ENCODE assay signal across 8 mouse cellular contexts in the genomic region with DNA sequence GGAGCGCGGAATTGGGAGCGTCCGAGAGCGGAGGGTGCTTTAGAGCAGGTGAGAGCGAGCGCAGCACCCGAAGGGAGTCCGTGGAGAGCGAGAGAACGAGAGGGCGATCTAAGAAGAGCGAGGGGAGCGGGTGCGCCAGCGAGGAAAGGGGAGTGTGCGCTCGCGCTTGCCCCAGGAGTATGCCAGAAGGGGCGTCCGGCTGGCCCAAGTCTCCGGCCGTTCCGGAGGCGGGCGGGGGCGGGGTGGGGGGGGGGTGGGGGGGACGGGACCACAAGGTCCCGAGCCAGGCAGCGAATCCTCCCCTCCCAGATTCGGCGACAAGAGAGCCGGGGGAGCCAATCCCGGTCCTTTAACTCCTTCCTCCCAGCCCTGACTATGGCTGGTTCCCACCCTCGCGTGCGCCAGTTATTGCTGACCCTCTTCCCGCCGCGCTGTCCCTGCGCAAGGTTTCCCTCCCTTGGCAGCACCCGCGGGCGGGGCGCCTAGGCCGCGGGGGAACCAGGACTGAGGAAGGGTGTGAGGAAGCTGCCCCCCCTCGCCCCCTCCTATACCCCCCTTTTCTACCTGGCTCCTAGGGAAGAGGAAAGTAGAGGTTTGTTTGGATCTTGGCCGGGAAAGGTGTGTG. TPM values are rescaled to one million over a fixed set of nuclear protein-coding genes. Genes with fewer than 3 reads are reported as not detected.
DNase-seq lines count a peak whose midpoint lies in the region; ATAC-seq and TF ChIP-seq lines count a peak whose summit lies in the region.

A gene (minus strand): TSS at position 181 of the 625 bp plus-strand sequence.

- no peaks in the 10 kb centered on the region for H3K36me3 ChIP-seq in CH12.LX (replicated peaks in 1 of 2; ENCODE audit: control insufficient read depth in 1 of 2, insufficient read depth in 1 of 2, low read length in 1 of 2)
- no peaks in the 10 kb centered on the region for H3K36me3 ChIP-seq in forebrain, embryonic 14.5 days (ENCODE audit: control insufficient read depth, insufficient read depth, low read length)

- H3K9ac ChIP-seq in CH12.LX (ENCODE audit: insufficient read depth, low read depth) = no peak within 1 kb of the TSS; the same call in 1 of the 2 replicates
- peak within 1 kb of the TSS; percentile 55 for H3K9ac ChIP-seq in forebrain, embryonic 14.5 days (ENCODE audit: low read length)

- 0% methylated on average over 25 of the region's 49 CpGs for WGBS in forebrain, embryonic 14.5 days
- WGBS in large intestine, adult 2 months = 2% methylated on average over 43 of the region's 49 CpGs

- in situ Hi-C loops in CH12.LX (cut with MboI; ENCODE audit: low pct_ligation_motif_present, low pct_unique_long_range_greater_than_20kb, low sequenced_read_pairs) = loop anchor here (5.0 kb wide), 1 partner anchor 48 kb away; no protein-coding TSS in a partner anchor

- DNase-seq in CH12.LX (ENCODE audit: extremely low read depth) = no peak
- DNase-seq in adrenal gland, adult 8-10 months = peak; percentile 74
- peak; percentile 21 for DNase-seq in forebrain, embryonic 14.5 days (ENCODE audit: low spot score)
- peak; percentile 63 for DNase-seq in heart, postnatal 4 days
- no peak for DNase-seq in large intestine, adult 2 months (ENCODE audit: low read depth, low spot score)
- DNase-seq in urinary bladder, adult 2 months (ENCODE audit: low spot score) = no peak
- DNase-seq in T-cell, adult 2 months (ENCODE audit: low spot score) = no peak

- dilution Hi-C loops in CH12.LX (cut with MboI; ENCODE audit: extremely low pct_ligation_motif_present, extremely low pct_unique_long_range_greater_than_20kb, low sequenced_read_pairs) = no loop called here

- TF ChIP-seq RAD21 in CH12.LX (IDR thresholded peaks at IDR 0.05; ENCODE audit: low read depth, low read length) = no peak

- H3K79me2 ChIP-seq in CH12.LX (replicated peaks; ENCODE audit: control insufficient read depth, extremely low read depth, insufficient read depth, poor library complexity, severe bottlenecking) = no peaks in the 10 kb centered on the region

- peaks cover 11% of the 10 kb centered on the region for H3K9me3 ChIP-seq in CH12.LX (replicated peaks; ENCODE audit: low read length)
- no peaks in the 10 kb centered on the region for H3K9me3 ChIP-seq in forebrain, embryonic 14.5 days (replicated peaks; ENCODE audit: control insufficient read depth, low read length)

- peak; percentile 66 for ATAC-seq in forebrain, embryonic 14.5 days
- ATAC-seq in megakaryocyte-erythroid progenitor cell, adult 5-6 weeks (replicated peaks; ENCODE audit: low FRiP score, low TSS enrichment, poor library complexity, severe bottlenecking) = peak; percentile 20; the same call in 1 of the 2 replicates

- TF ChIP-seq EP300 in CH12.LX (IDR thresholded peaks at IDR 0.05; ENCODE audit: low read length) = no peak

- peak within 1 kb of the TSS; percentile 3 to 50 (median 41) for H3K4me3 ChIP-seq in CH12.LX (replicated peaks in 1 of 3; ENCODE audit: low read depth in 2 of 3, low read length in 2 of 3, poor library complexity in 1 of 3)
- peak within 1 kb of the TSS; percentile 52 for H3K4me3 ChIP-seq in forebrain, embryonic 14.5 days (ENCODE audit: low read depth, low read length)

- H3K27ac ChIP-seq in CH12.LX (ENCODE audit: insufficient read depth, low read depth) = no peak within 1 kb of the TSS; the same call in 1 of the 2 replicates
- H3K27ac ChIP-seq in forebrain, embryonic 14.5 days (ENCODE audit: low read depth, low read length) = no peak within 1 kb of the TSS

- TF ChIP-seq POLR2A in CH12.LX (IDR thresholded peaks at IDR 0.05; ENCODE audit: low read depth, low read length) = no peak

- TF ChIP-seq CTCF in CH12.LX (conservative IDR thresholded peaks at IDR 0.05 in 1 of 2, IDR thresholded peaks at IDR 0.05 in 1 of 2; ENCODE audit: low read depth in 2 of 2, low read length in 2 of 2) = no peak

- peaks cover 4 to 7% of the 10 kb centered on the region in 2 experiments; a peak in 2 of 4 replicates for H3K4me1 ChIP-seq in CH12.LX (ENCODE audit: control insufficient read depth in 1 of 2, insufficient read depth in 2 of 2)
- peaks cover 6% of the 10 kb centered on the region; the same call in 1 of the 2 replicates for H3K4me1 ChIP-seq in forebrain, embryonic 14.5 days (ENCODE audit: control insufficient read depth, insufficient read depth, low read length)

- H3K27me3 ChIP-seq in CH12.LX (replicated peaks) = peaks cover 24% of the 10 kb centered on the region
- H3K27me3 ChIP-seq in forebrain, embryonic 14.5 days (replicated peaks; ENCODE audit: control insufficient read depth, insufficient read depth, low read length) = peaks cover 37% of the 10 kb centered on the region

- peak within 1 kb of the TSS; percentile 98 for H3K4me2 ChIP-seq in CH12.LX (ENCODE audit: insufficient read depth, low read depth, poor library complexity, severe bottlenecking)
- H3K4me2 ChIP-seq in forebrain, embryonic 14.5 days (ENCODE audit: low read length) = peak within 1 kb of the TSS; percentile 57

TF ChIP-seq in CH12.LX, 34 proteins besides CTCF, POLR2A, EP300 and RAD21:
- no peak for TF ChIP-seq MEF2A (IDR thresholded peaks at IDR 0.05; ENCODE audit: borderline replicate concordance, low read depth, low read length)
- TF ChIP-seq USF2 (conservative IDR thresholded peaks at IDR 0.05; ENCODE audit: low read depth, low read length) = no peak
- no peak for TF ChIP-seq CHD1 (IDR thresholded peaks at IDR 0.05; ENCODE audit: low read depth, low read length)
- TF ChIP-seq POLR2AphosphoS2 (IDR thresholded peaks at IDR 0.05; ENCODE audit: low read depth, low read length) = no peak

RNA-seq across cellular contexts. Expression of the gene that starts here (rescaled TPM):
- 0.13 TPM in 2 replicates for total RNA-seq in CH12.LX (2012; rRNA removed)
- not detected in 2 replicates for total RNA-seq in CH12.LX (2014; rRNA removed)
- not detected in 2 replicates for polyA plus RNA-seq in CH12.LX (2012; ENCODE audit: insufficient read length, low read depth)
- total RNA-seq in adrenal gland, adult 8-10 months (2022) = 100 to 1,000 TPM; 316 to 460 (median 368) TPM
- 2.5 and 3.4 TPM in 2 replicates for polyA plus RNA-seq in forebrain, embryonic 14.5 days (2014; fragmentation: Nextera tagmentation; extraction: Ambion mirVana)
- 10 to 100 TPM; 30.4 to 33.0 TPM for total RNA-seq in heart, postnatal 4 days (2021)
- polyA plus RNA-seq in large intestine, adult 2 months (2012; rRNA removed) = 6.1 and 10.1 TPM in 2 replicates
- 0.22 TPM in 1 of 2 replicates, not detected in the other for total RNA-seq in megakaryocyte-erythroid progenitor cell, adult 5-6 weeks (2014; fragmentation: Nextera tagmentation)
- not detected in 2 replicates for total RNA-seq in megakaryocyte-erythroid progenitor cell, adult 5-6 weeks (2017)
- polyA plus RNA-seq in urinary bladder, adult 2 months (2012; rRNA removed) = 25.3 and 26.4 TPM in 2 replicates

Comparison
In these comparisons a context has a peak if more than half of its experiments do, and no peak if none do; other contexts are left out.
1. RNA of the gene that starts here (total RNA-seq): 316 to 460 TPM in adrenal gland, adult 8-10 months and 30.4 to 33.0 TPM in heart, postnatal 4 days; 0.13 TPM in CH12.LX and 0.22 TPM in megakaryocyte-erythroid progenitor cell, adult 5-6 weeks; every median in the first group is over 10 times any median in the second.
2. RNA of the gene that starts here (total RNA-seq): 316 to 460 TPM in adrenal gland, adult 8-10 months; 30.4 to 33.0 TPM in heart, postnatal 4 days; every median in the first group is over 4 times any median in the second.
3. Peak in ATAC-seq in megakaryocyte-erythroid progenitor cell, adult 5-6 weeks; RNA of the gene not detected or under 1 TPM.
4. DNase-seq: peak in adrenal gland, adult 8-10 months (single experiment), forebrain, embryonic 14.5 days (single experiment) and heart, postnatal 4 days (single experiment); none in CH12.LX (single experiment), large intestine, adult 2 months (single experiment), urinary bladder, adult 2 months (single experiment) and T-cell, adult 2 months (single experiment).